Mouse (Mus musculus) T-helper 1 cell (primary cell): ENCODE measurements around the gene Gm28360.
"Not testable (repeated sequence)": the region's sequence is repeated elsewhere in the genome, so short reads cannot be mapped to it uniquely, and the experiment has no call there.

Experiments
- in situ Hi-C: fragments of 300-600 bp; cut with MboI, MseI; formaldehyde crosslinking; loops from one replicate; pipeline ENCODE4 v1.15.1; 2025; ENCODE audit warnings: high pct_unique_total_duplicates

Gm28360 gene

GRCm38 (mm10) chr1:117829781-117830180 lies at the start of gene Gm28360:
Gene Gm28360 (plus strand): TSS chr1:117830081.
- in situ Hi-C loops = loop anchor here (5.0 kb wide), 1 partner anchor 198 kb away; no protein-coding TSS in a partner anchor

DNA sequence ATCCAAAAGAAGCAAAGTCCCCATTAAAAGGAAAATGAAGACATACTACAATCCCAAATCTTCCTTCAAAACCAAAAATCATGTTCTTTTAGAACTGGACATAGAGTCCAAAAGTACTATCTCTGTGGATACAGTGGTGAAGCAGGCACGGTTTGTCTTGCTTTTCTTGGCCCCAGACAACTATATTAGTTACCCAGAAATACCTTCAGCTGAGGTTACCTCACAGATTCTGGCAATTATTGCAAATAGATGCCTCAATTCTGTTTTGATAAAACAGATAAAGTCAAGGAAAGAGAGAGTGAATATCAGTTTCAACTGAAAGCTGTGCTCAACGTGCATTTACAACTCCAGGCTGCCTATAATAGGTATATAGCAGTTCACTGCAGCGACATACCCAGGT lies 49.0 kb upstream of the Gm28360 start, which contains the start of gene B020011L13Rik:
TSS of gene B020011L13Rik (plus strand) at position 301 of the 400 bp plus-strand sequence.
- in situ Hi-C loops = not testable (repeated sequence)

- in situ Hi-C loops = not testable (repeated sequence)
These were observed 13.6 kb upstream of the Gm28360 start for GRCm38 (mm10) chr1:117816271-117816670.

GRCm38 (mm10) chr1:117851718-117852117 lies 21.8 kb downstream of the Gm28360 start:
- in situ Hi-C loops = not testable (repeated sequence)
